ENCODE assay signal across 8 mouse cellular contexts in genomic region chr3:87616957-87617810, GRCm38 (mm10). TPM values are rescaled to one million over a fixed set of nuclear protein-coding genes. Genes with fewer than 3 reads are reported as not detected.
DNase-seq lines count a peak whose midpoint lies in the region; ATAC-seq lines count a peak whose summit lies in the region.

Arhgef11 (plus strand) TSS chr3:87617559.

- H3K4me3 ChIP-seq in brown adipose tissue, adult 24 weeks (ENCODE audit: insufficient read depth, low read depth, low read length), result peak within 1 kb of the TSS; percentile 97
- H3K4me3 ChIP-seq in heart, embryonic 13.5 days, result peak within 1 kb of the TSS; percentile 66
- peak within 1 kb of the TSS; percentile 75 for H3K4me3 ChIP-seq in liver, embryonic 13.5 days (replicated peaks)
- peak within 1 kb of the TSS; percentile 86 for H3K4me3 ChIP-seq in stomach, embryonic 15.5 days (replicated peaks)

- H3K4me2 ChIP-seq in heart, embryonic 13.5 days, result peak within 1 kb of the TSS; percentile 95
- peak within 1 kb of the TSS; percentile 88 for H3K4me2 ChIP-seq in liver, embryonic 13.5 days
- H3K4me2 ChIP-seq in stomach, embryonic 15.5 days, result peak within 1 kb of the TSS; percentile 90

- no peaks in the 10 kb centered on the region for H3K9me3 ChIP-seq in heart, embryonic 13.5 days
- no peaks in the 10 kb centered on the region for H3K9me3 ChIP-seq in liver, embryonic 13.5 days (replicated peaks)
- no peaks in the 10 kb centered on the region for H3K9me3 ChIP-seq in stomach, embryonic 15.5 days

- no peaks in the 10 kb centered on the region; the same call in 1 of the 2 replicates for H3K27me3 ChIP-seq in heart, embryonic 13.5 days (replicated peaks)
- peaks cover 23% of the 10 kb centered on the region for H3K27me3 ChIP-seq in liver, embryonic 13.5 days
- H3K27me3 ChIP-seq in stomach, embryonic 15.5 days (replicated peaks), result no peaks in the 10 kb centered on the region

- WGBS in heart, embryonic 13.5 days, result 1% methylated on average over 76 of the region's 101 CpGs
- under 1% methylated on average over 69 of the region's 101 CpGs for WGBS in liver, embryonic 13.5 days (ENCODE audit: insufficient replicate concordance)
- WGBS in stomach, embryonic 15.5 days, result under 1% methylated on average over 81 of the region's 101 CpGs

- no peaks in the 10 kb centered on the region for H3K36me3 ChIP-seq in heart, embryonic 13.5 days
- no peaks in the 10 kb centered on the region for H3K36me3 ChIP-seq in liver, embryonic 13.5 days
- H3K36me3 ChIP-seq in stomach, embryonic 15.5 days, result no peaks in the 10 kb centered on the region

- peak; percentile 82 for DNase-seq in CD4-positive, CD25-positive, alpha-beta regulatory T cell, adult 2 months (ENCODE audit: low read depth, low spot score)
- DNase-seq in kidney, postnatal 10 days, result peak; percentile 92
- peak; percentile 61 for DNase-seq in liver, embryonic 13.5 days
- peak; percentile 87 for DNase-seq in neural tube, embryonic 10.5 days (ENCODE audit: extremely low spot score, low spot score)

- H3K9ac ChIP-seq in heart, embryonic 13.5 days, result peak within 1 kb of the TSS; percentile 93
- H3K9ac ChIP-seq in liver, embryonic 13.5 days, result peak within 1 kb of the TSS; percentile 84
- peak within 1 kb of the TSS; percentile 84 for H3K9ac ChIP-seq in stomach, embryonic 15.5 days

- H3K4me1 ChIP-seq in brown adipose tissue, adult 24 weeks (ENCODE audit: control insufficient read depth, insufficient read depth, insufficient read length, low read length), result peaks cover 17% of the 10 kb centered on the region
- H3K4me1 ChIP-seq in heart, embryonic 13.5 days, result peaks cover 49% of the 10 kb centered on the region
- H3K4me1 ChIP-seq in liver, embryonic 13.5 days (replicated peaks), result peaks cover 44% of the 10 kb centered on the region
- peaks cover 25% of the 10 kb centered on the region for H3K4me1 ChIP-seq in stomach, embryonic 15.5 days

- peak within 1 kb of the TSS; percentile 94 for H3K27ac ChIP-seq in brown adipose tissue, adult 24 weeks (replicated peaks; ENCODE audit: low read depth, low read length)
- peak within 1 kb of the TSS; percentile 91 for H3K27ac ChIP-seq in heart, embryonic 13.5 days (replicated peaks)
- H3K27ac ChIP-seq in liver, embryonic 13.5 days, result peak within 1 kb of the TSS; percentile 72
- H3K27ac ChIP-seq in stomach, embryonic 15.5 days, result peak within 1 kb of the TSS; percentile 96

- ATAC-seq in erythroid progenitor cell, adult 5-6 weeks (replicated peaks; ENCODE audit: low FRiP score, poor library complexity, severe bottlenecking), result peak; percentile 83
- peak; percentile 89 for ATAC-seq in heart, embryonic 13.5 days (ENCODE audit: extremely low read depth, insufficient number of reproducible peaks, low FRiP score, low TSS enrichment)
- peak; percentile 90 for ATAC-seq in liver, embryonic 13.5 days (ENCODE audit: low read depth)
- peak; percentile 93 for ATAC-seq in stomach, embryonic 15.5 days (ENCODE audit: insufficient read depth, low FRiP score, low read depth)

RNA-seq across cellular contexts. Expression of gene Arhgef11, which starts in this region (rescaled TPM):
- 18.3 and 18.7 TPM in 2 replicates for polyA plus RNA-seq in brown adipose tissue, adult 24 weeks (2012; ENCODE audit: insufficient read depth, insufficient read length, missing spikeins)
- total RNA-seq in erythroid progenitor cell, adult 5-6 weeks (2015; ENCODE audit: low replicate concordance), result 2.5 and 4.0 TPM in 2 replicates
- total RNA-seq in erythroid progenitor cell, adult 5-6 weeks (2017; ENCODE audit: low replicate concordance), result 1.0 and 1.6 TPM in 2 replicates
- polyA plus RNA-seq in heart, embryonic 13.5 days (2015; fragmentation: Nextera tagmentation; extraction: Ambion mirVana), result 7.7 and 8.3 TPM in 2 replicates
- 2.3 and 2.9 TPM in 2 replicates for polyA plus RNA-seq in liver, embryonic 13.5 days (2015; fragmentation: Nextera tagmentation; extraction: Ambion mirVana)
- polyA plus RNA-seq in stomach, embryonic 15.5 days (2015; fragmentation: Nextera tagmentation; extraction: Ambion mirVana), result 14.4 and 17.3 TPM in 2 replicates

Comparison
In these comparisons a context has a peak if more than half of its experiments do, and no peak if none do; other contexts are left out.
1. Peak in every context shown above with its lines: DNase-seq, ATAC-seq, H3K4me3 ChIP-seq and H3K27ac ChIP-seq.